Mouse (Mus musculus) C2C12 (cell line): Measurements from ENCODE around the gene Mgat4c. TPM values are rescaled to one million over a fixed set of nuclear protein-coding genes. Genes with fewer than 3 reads are reported as not detected.

ENCODE experiments used
- H3K27me3 ChIP-seq: one replicate; pipeline ENCODE4 v1.6.1; 2011; ENCODE audit not compliant: control insufficient read depth, insufficient read depth, insufficient read length
- H3K36me3 ChIP-seq: one replicate; pipeline ENCODE4 v1.6.1; 2011; ENCODE audit not compliant: control insufficient read depth, insufficient read depth
- H3K4me3 ChIP-seq: one replicate; pipeline ENCODE4 v1.5.1; 2011; ENCODE audit warnings: mild to moderate bottlenecking, control low read depth; ENCODE audit not compliant: poor library complexity, insufficient read depth, severe bottlenecking
- H3K79me2 ChIP-seq: one replicate; pipeline ENCODE4 v1.6.1; 2011; ENCODE audit not compliant: control insufficient read depth, insufficient read depth
- H3K79me3 ChIP-seq: one replicate; pipeline ENCODE4 v1.6.1; 2011; ENCODE audit warnings: low read depth, control low read depth
- H3ac ChIP-seq: one replicate; pipeline ENCODE3; 2011; ENCODE audit warnings: low read depth; ENCODE audit not compliant: control insufficient read depth, insufficient read length
- CEBPB ChIP-seq: IDR thresholded peaks from one replicate; pipeline ENCODE4 v1.6.1; 2011; ENCODE audit warnings: low read depth, mild to moderate bottlenecking, control low read depth, moderate library complexity
- CTCF ChIP-seq: IDR thresholded peaks from one replicate; pipeline ENCODE4 v1.5.1; 2011; ENCODE audit not compliant: control insufficient read depth, insufficient read depth, insufficient read length
- FOSL1 ChIP-seq: IDR thresholded peaks from one replicate; pipeline ENCODE4 v1.8.0; 2011; ENCODE audit warnings: mild to moderate bottlenecking, low read length; ENCODE audit not compliant: poor library complexity, insufficient read depth, severe bottlenecking
- MAX ChIP-seq: IDR thresholded peaks from one replicate; pipeline ENCODE4 v1.6.1; 2011; ENCODE audit warnings: mild to moderate bottlenecking, control low read depth
- MYOD1 ChIP-seq: IDR thresholded peaks from one replicate; pipeline ENCODE4 v1.6.1; 2011; ENCODE audit warnings: low read depth; ENCODE audit not compliant: control insufficient read depth, insufficient read length
- MYOG ChIP-seq: IDR thresholded peaks from one replicate; pipeline ENCODE4 v1.6.1; 2011; ENCODE audit not compliant: control insufficient read depth, insufficient read length; ENCODE audit errors: extremely low read depth
- USF1 ChIP-seq: IDR thresholded peaks from one replicate; pipeline ENCODE4 v1.6.1; 2011; ENCODE audit warnings: low read depth, mild to moderate bottlenecking, control low read depth, moderate library complexity
- polyA plus RNA-seq: library from polyadenylated mRNA; unstranded; fragments of >200 nt; fragmentation: generic; extraction: Trizol; gene quantifications from one replicate; pipeline ENCODE4 v1.2.1, GENCODE M21; 2012; ENCODE audit warnings: missing spikeins

Gene Mgat4c
- polyA plus RNA-seq, 1 experiment, result not detected

DNA sequence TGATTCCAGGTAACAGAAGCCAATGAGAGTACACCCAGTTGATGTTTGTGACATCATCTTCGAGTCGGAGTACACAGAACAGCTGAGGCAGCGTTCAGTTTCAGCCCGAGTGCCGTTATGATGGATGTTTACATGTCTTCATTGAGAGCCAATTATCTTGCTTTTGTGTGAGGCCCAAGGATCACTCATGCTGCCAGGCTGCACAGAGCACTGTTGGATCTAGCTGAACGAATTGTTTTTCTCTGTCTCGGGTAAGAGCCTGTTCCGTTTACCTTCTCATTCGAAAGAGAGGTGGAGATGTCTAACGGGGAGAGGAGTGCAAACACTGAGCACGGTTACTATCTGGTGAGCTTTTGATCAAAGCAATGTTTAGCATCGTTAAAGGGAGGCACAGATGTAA lies 477.5 kb downstream of the Mgat4c start:
- no peak for TF ChIP-seq CEBPB
- no peak for TF ChIP-seq USF1
- no peak for TF ChIP-seq MYOD1
- no peak for TF ChIP-seq MAX
- no peak for TF ChIP-seq CTCF
- H3K79me2 ChIP-seq, result no peaks in the 10 kb centered on the region
- H3ac ChIP-seq, result no peak overlapping the region
- H3K36me3 ChIP-seq, result no peaks in the 10 kb centered on the region
- no peak overlapping the region for H3K4me3 ChIP-seq
- H3K27me3 ChIP-seq, result no peaks in the 10 kb centered on the region
- H3K79me3 ChIP-seq, result no peaks in the 10 kb centered on the region

DNA sequence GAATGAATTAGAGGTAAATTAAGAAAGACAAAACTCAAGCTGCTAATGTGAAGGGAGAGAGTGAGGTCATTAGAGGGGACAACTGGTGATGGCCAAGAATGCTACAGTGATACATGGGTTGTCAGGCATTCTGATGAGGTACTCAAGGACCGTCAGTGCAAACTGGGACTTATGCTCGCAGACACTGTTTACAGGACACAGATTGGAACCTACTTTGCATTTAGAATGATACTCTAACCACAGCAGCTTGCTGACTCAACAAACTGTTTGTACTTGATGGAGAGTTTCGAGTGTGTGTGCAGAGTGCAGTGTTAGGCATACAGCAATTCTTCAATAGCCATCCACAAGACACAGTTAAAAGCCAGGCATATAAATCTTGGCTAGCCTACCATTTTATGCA lies 503.4 kb downstream of the Mgat4c start:
- TF ChIP-seq MYOG (no peak), MYOD1 (no peak), CEBPB (no peak), MAX (no peak), FOSL1 (no peak), CTCF (no peak), USF1 (no peak)
- H3K79me3 ChIP-seq, result no peaks in the 10 kb centered on the region
- no peak overlapping the region for H3ac ChIP-seq
- H3K4me3 ChIP-seq, result no peak overlapping the region
- H3K79me2 ChIP-seq, result no peaks in the 10 kb centered on the region
- no peaks in the 10 kb centered on the region for H3K36me3 ChIP-seq
- H3K27me3 ChIP-seq, result no peaks in the 10 kb centered on the region

DNA sequence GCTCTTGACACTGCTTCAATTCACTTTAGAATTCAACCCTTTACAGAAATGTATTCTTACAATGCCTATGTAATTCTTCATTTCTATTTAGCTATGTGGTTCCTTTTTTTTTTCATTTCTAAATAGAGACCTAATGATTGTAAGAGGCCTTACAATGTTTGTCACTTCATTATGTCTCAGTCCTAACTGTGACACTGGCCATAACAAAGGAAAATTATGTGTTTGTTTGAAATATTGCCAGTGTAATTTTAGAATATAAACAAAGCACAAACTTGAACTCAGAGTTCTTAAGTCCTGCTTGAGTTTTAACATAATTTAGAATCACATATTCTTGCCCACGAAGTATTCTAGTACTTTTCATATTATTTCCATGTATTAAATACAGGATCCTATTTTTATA lies 510.4 kb downstream of the Mgat4c start:
- H3ac ChIP-seq, result no peak overlapping the region
- no peak for TF ChIP-seq USF1
- no peak for TF ChIP-seq CTCF
- no peak for TF ChIP-seq CEBPB
- TF ChIP-seq MYOD1, result no peak
- TF ChIP-seq MYOG, result no peak
- no peak for TF ChIP-seq MAX
- no peak for TF ChIP-seq FOSL1

DNA sequence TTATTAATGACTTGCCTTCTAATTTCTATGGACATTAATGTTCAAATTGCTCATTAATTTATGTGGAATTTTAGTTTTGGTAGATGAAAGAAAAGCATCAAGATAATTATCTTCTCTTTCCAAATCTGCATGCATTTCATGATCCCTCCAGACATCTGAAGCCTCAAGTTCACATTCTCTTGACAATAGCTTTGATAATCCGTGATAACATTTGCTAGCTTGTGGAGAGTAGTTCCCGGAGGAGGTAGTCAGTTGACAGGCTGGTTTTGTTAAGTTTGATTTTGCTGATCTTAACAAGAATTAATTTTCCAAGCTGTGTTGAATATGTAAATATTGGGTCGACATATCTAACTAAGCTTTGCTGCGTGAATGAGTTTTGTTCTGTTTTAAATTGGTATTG lies 515.6 kb downstream of the Mgat4c start:
- H3K36me3 ChIP-seq, result no peaks in the 10 kb centered on the region
- H3K4me3 ChIP-seq, result no peak overlapping the region
- H3K27me3 ChIP-seq, result no peaks in the 10 kb centered on the region
- no peak overlapping the region for H3ac ChIP-seq
- H3K79me2 ChIP-seq, result no peaks in the 10 kb centered on the region
- H3K79me3 ChIP-seq, result no peaks in the 10 kb centered on the region
- TF ChIP-seq CEBPB, result no peak
- no peak for TF ChIP-seq FOSL1
- no peak for TF ChIP-seq MAX
- TF ChIP-seq CTCF, result no peak
- TF ChIP-seq USF1, result no peak
- TF ChIP-seq MYOG, result no peak
- no peak for TF ChIP-seq MYOD1

More for the DNA sequence above, 510.4 kb downstream of the Mgat4c start:
- H3K36me3 ChIP-seq, result no peaks in the 10 kb centered on the region
- no peak overlapping the region for H3K4me3 ChIP-seq
- no peaks in the 10 kb centered on the region for H3K79me2 ChIP-seq
- H3K79me3 ChIP-seq, result no peaks in the 10 kb centered on the region
- H3K27me3 ChIP-seq, result no peaks in the 10 kb centered on the region

DNA sequence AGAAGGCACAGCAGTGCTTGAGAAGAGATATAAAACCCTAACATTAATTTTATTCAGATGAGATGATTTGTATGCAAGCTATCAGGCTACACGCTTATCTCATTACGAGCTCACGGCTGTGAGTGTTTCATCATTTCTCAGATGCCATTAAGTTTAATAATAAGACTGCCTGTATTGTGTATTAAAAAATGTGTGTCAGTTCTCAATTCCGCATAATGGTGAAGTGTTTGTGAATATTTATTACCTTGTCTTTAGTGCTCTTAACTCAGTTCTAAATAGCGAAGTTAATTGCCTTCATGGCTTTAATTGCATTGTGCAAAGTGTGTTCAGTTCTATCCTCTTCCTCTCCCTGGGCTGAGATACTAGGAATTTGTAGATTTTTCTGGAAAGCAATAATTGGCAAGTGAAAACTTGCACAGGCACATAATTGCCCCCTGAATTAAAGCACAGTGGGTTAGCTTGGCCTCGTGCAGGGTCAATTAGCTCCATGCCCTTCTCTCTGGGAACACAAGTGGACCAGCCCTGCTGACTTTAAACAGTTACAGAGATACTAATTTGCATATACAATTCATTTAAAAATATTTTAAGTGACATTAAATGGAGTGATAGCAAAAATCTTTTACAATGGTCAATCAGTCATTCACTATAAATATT lies 557.4 kb downstream of the Mgat4c start:
- no peak overlapping the region for H3K4me3 ChIP-seq
- no peaks in the 10 kb centered on the region for H3K27me3 ChIP-seq
- no peaks in the 10 kb centered on the region for H3K79me2 ChIP-seq
- no peaks in the 10 kb centered on the region for H3K36me3 ChIP-seq
- no peaks in the 10 kb centered on the region for H3K79me3 ChIP-seq
- H3ac ChIP-seq, result no peak overlapping the region
- TF ChIP-seq MYOG (no peak), USF1 (no peak), MAX (no peak)

DNA sequence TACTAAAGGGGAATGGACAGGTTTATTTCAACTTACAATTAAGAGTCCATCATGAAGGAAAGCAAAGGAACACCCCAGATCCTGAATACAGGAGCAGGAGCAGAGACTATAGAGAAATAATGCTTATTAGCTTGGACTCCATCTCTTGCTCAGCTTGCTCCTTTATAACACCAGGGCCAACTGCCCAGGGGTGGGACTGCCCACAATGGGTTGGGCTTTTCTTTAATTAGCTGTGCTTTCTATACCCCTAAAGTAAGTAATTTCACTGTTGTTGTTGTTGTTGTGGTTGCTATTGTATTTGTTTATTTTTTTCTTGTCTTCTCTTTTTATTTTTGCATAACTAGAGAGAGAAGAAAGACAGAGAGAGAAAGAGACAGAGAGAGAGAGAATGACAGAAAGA lies 562.6 kb downstream of the Mgat4c start:
- H3K27me3 ChIP-seq, result no peaks in the 10 kb centered on the region
- H3ac ChIP-seq, result no peak overlapping the region
- H3K79me2 ChIP-seq, result no peaks in the 10 kb centered on the region
- H3K36me3 ChIP-seq, result no peaks in the 10 kb centered on the region
- H3K79me3 ChIP-seq, result no peaks in the 10 kb centered on the region
- H3K4me3 ChIP-seq, result no peak overlapping the region
- TF ChIP-seq CEBPB (no peak), MYOD1 (no peak), CTCF (no peak), MYOG (no peak), FOSL1 (no peak), MAX (no peak), USF1 (no peak)
